Mouse (Mus musculus): ENCODE results near the gene Zfp775. TPM values are rescaled to one million over a fixed set of nuclear protein-coding genes. Genes with fewer than 3 reads are reported as not detected.

The Zfp775 gene
- polyA plus RNA-seq, 1 experiment from 2014 or later: 4.8 TPM

GRCm38 (mm10) chr6:48591871-48592270 lies 10.0 kb upstream of the Zfp775 start:
- ATAC-seq (ENCODE audit: extremely low read depth, insufficient number of reproducible peaks, low FRiP score, low TSS enrichment): no peak
- Histone ChIP-seq H3K4me2 (no peak overlapping the region), H3K27ac (replicated peaks) (no peak overlapping the region), H3K9ac (no peak overlapping the region), H3K4me1 (peaks cover 35% of the 10 kb centered on the region), H3K4me3 (no peak overlapping the region), H3K9me3 (peaks cover 17% of the 10 kb centered on the region), H3K27me3 (replicated peaks) (no peaks in the 10 kb centered on the region), H3K36me3 (peaks cover 19% of the 10 kb centered on the region)
- 81% methylated on average over 6 of the region's 6 CpGs for WGBS

DNA sequence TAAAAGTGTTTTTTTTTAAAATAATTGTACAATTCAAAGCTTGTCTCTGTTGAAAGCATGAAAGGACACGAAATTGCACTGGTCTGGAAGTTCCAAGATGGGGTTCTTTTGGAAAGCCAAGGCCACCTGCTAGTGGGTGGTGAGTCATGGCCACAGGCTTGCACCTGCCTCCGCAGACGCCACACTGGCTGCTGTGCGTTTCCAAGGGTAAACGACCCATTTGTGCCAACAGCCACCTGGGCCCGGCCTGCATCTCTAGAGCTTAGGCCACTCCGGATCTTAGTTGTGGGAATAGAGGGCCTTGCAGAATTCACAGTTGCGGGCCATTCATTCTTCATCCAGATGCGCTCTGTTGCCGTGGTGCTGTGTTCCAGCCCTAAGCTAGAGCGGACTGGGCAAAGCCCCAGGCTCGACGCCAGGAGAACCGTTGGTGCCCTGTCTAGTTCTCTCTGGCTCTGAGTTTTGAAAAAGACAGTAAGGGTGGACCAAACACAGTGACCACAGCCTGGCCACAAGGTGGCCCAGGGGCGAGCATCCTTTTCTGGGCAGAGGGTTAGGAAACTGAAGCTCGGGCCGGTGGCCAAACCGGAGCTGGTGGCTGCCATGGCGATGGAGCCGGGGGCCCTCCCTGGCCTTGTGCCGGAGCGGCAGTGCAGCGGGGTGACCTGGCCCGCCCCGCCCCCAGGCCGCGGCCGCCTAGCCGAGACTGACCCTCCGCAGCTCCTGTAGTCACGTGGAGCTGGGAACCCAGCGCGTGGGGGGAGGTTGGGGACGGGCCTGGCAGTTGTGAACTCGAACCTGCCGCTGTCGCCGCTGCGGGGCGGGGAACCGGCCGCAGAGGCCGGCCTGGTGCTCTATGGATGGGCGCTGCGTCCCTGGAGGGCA lies 8.5 kb upstream of the Zfp775 start, which contains the start of the genes Repin1 and Gm44965:
TSS of gene Repin1 (plus strand) at position 726 of the 885 bp plus-strand sequence.
TSS of gene Gm44965 (plus strand) at position 784 of the 885 bp plus-strand sequence.
- ATAC-seq (ENCODE audit: extremely low read depth, insufficient number of reproducible peaks, low FRiP score, low TSS enrichment): peak; percentile 77

DNA sequence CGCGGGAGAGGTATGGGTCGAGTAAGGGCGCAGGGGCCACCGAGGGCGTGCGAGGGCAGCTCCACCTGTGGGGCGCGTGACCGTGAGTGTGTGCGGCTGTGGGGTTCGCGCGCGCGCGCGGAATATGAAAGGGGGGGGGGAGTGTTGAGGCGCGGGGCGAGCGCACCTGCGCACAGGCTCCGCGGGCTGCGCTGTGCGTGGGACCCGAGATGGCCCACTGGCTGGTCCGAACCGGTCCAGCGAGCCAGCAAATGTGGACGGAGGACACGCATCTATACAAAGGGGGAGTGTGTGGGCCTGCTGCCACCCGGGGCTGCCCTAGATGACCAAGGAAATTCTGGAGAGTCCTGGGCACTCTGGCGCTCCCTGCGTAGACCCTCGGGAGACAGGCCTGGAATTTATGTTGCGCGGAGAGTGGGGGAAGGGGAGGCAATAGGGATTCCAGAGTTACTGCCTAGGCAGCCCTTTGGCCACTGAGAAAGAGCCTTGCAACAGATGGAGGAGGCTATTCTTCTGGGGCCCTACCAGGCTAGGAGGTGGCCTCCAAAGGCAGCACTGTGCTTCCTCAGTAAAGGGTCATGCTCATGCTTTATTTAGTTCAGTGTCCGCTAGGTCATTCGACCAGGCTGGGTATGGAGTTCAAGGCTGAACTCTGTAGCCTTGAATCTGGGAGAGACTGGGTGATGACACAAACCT lies 7.7 kb upstream of the Zfp775 start:
- Histone ChIP-seq H3K36me3 (peaks cover 42% of the 10 kb centered on the region), H3K27ac (replicated peaks) (peak overlapping the region; percentile 91), H3K4me3 (peak overlapping the region; percentile 85), H3K9ac (peak overlapping the region; percentile 97), H3K4me2 (peak overlapping the region; percentile 80), H3K9me3 (peaks cover 31% of the 10 kb centered on the region), H3K4me1 (peaks cover 31% of the 10 kb centered on the region), H3K27me3 (replicated peaks) (no peaks in the 10 kb centered on the region)
- ATAC-seq (ENCODE audit: extremely low read depth, insufficient number of reproducible peaks, low FRiP score, low TSS enrichment): peak; percentile 38
- 2% methylated on average over 37 of the region's 41 CpGs for WGBS

More for the DNA sequence above, 8.5 kb upstream of the Zfp775 start, which contains the start of the genes Repin1 and Gm44965:
- Histone ChIP-seq H3K9me3 (peaks cover 31% of the 10 kb centered on the region), H3K27ac (replicated peaks) (peak within 1 kb of the TSS; percentile 91), H3K27me3 (replicated peaks) (no peaks in the 10 kb centered on the region), H3K4me2 (peak within 1 kb of the TSS; percentile 80), H3K4me3 (peak within 1 kb of the TSS; percentile 85), H3K4me1 (peaks cover 35% of the 10 kb centered on the region), H3K36me3 (peaks cover 34% of the 10 kb centered on the region), H3K9ac (peak within 1 kb of the TSS; percentile 97)
- 9% methylated on average over 45 of the region's 45 CpGs for WGBS

- H3K4me3 ChIP-seq: peak overlapping the region; percentile 85
- peak overlapping the region; percentile 97 for H3K9ac ChIP-seq
- no peak for ATAC-seq (ENCODE audit: extremely low read depth, insufficient number of reproducible peaks, low FRiP score, low TSS enrichment)
- WGBS: 63% methylated on average over 1 of the region's 1 CpGs
- no peak overlapping the region for H3K27ac ChIP-seq (replicated peaks)
- peaks cover 20% of the 10 kb centered on the region for H3K4me1 ChIP-seq
- H3K9me3 ChIP-seq: peaks cover 31% of the 10 kb centered on the region
- peak overlapping the region; percentile 80 for H3K4me2 ChIP-seq
- no peaks in the 10 kb centered on the region for H3K27me3 ChIP-seq (replicated peaks)
- peaks cover 53% of the 10 kb centered on the region for H3K36me3 ChIP-seq
Measured at GRCm38 (mm10) chr6:48595278-48595677, 6.6 kb upstream of the Zfp775 start.

- Histone ChIP-seq H3K4me3 (no peak overlapping the region), H3K27ac (replicated peaks) (no peak overlapping the region), H3K4me2 (no peak overlapping the region), H3K9ac (no peak overlapping the region), H3K4me1 (peaks cover 26% of the 10 kb centered on the region), H3K36me3 (peaks cover 57% of the 10 kb centered on the region), H3K27me3 (replicated peaks) (no peaks in the 10 kb centered on the region), H3K9me3 (peaks cover 31% of the 10 kb centered on the region)
- ATAC-seq (ENCODE audit: extremely low read depth, insufficient number of reproducible peaks, low FRiP score, low TSS enrichment): no peak
- WGBS: 93% methylated on average over 45 of the region's 45 CpGs
Measured at GRCm38 (mm10) chr6:48596545-48597232, 5.2 kb upstream of the Zfp775 start.

- Histone ChIP-seq H3K4me2 (no peak overlapping the region), H3K4me3 (no peak overlapping the region), H3K36me3 (peaks cover 57% of the 10 kb centered on the region), H3K27ac (replicated peaks) (no peak overlapping the region), H3K9ac (no peak overlapping the region), H3K27me3 (replicated peaks) (no peaks in the 10 kb centered on the region), H3K4me1 (peaks cover 26% of the 10 kb centered on the region), H3K9me3 (peaks cover 31% of the 10 kb centered on the region)
- ATAC-seq (ENCODE audit: extremely low read depth, insufficient number of reproducible peaks, low FRiP score, low TSS enrichment): no peak
- WGBS: 94% methylated on average over 27 of the region's 27 CpGs
Measured at GRCm38 (mm10) chr6:48597233-48597625, 4.6 kb upstream of the Zfp775 start.

DNA sequence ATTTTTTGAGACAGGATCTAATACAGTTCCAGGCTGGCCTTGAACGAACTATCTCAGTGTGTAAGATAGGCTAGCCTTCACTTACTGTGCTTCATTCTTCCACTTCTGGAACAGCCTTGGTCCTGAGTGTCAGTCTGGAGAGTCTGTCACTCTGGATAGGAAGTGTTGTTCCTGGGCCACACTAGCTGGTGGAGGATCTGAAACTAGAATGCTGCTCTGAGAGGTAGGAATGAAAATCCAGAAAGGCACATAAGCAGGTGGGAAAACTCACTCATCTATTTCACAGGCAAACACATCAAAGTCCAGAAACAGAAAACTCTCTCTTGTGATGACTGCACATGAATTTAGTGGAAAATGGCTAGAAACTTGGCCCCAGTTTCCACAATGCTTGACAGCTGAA lies 1.3 kb upstream of the Zfp775 start:
- no peak overlapping the region for H3K4me2 ChIP-seq
- peaks cover 60% of the 10 kb centered on the region for H3K36me3 ChIP-seq
- H3K4me1 ChIP-seq: peaks cover 16% of the 10 kb centered on the region
- H3K9ac ChIP-seq: no peak overlapping the region
- peaks cover 27% of the 10 kb centered on the region for H3K9me3 ChIP-seq
- ATAC-seq (ENCODE audit: extremely low read depth, insufficient number of reproducible peaks, low FRiP score, low TSS enrichment): no peak
- H3K4me3 ChIP-seq: no peak overlapping the region
- H3K27me3 ChIP-seq (replicated peaks): no peaks in the 10 kb centered on the region
- WGBS: 88% methylated on average over 1 of the region's 1 CpGs
- H3K27ac ChIP-seq (replicated peaks): no peak overlapping the region

- ATAC-seq (ENCODE audit: extremely low read depth, insufficient number of reproducible peaks, low FRiP score, low TSS enrichment): peak; percentile 60
Measured at GRCm38 (mm10) chr6:48602080-48602741, 348 bp downstream of the Zfp775 start.

DNA sequence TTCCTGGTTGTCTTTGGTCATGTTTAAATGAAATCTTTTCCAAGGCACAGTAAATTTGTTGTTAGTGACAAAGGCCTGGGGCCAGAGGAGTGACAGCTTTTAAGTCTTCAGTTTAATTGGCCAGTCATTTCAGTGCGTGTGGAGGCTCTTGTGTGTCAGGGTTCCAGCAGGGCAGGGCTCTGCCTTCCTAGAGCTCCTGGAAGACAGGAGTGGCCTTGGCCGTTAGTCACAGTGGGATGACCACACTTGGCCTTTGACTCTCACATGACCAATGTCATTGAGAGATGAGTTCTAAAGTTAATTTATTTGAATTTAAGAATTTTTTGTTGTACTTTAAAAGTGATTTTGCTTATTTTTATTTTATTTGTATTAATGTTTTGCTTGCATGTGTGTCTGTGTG lies 6.3 kb downstream of the Zfp775 start:
- Histone ChIP-seq H3K4me3 (no peak overlapping the region), H3K27ac (replicated peaks) (no peak overlapping the region), H3K27me3 (replicated peaks) (no peaks in the 10 kb centered on the region), H3K4me1 (peaks cover 9% of the 10 kb centered on the region), H3K9me3 (no peaks in the 10 kb centered on the region), H3K36me3 (peaks cover 11% of the 10 kb centered on the region), H3K4me2 (no peak overlapping the region), H3K9ac (no peak overlapping the region)
- ATAC-seq (ENCODE audit: extremely low read depth, insufficient number of reproducible peaks, low FRiP score, low TSS enrichment): no peak
- 77% methylated on average over 2 of the region's 2 CpGs for WGBS

More at GRCm38 (mm10) chr6:48602080-48602741, 348 bp downstream of the Zfp775 start:
- H3K4me1 ChIP-seq: peaks cover 15% of the 10 kb centered on the region
- H3K9me3 ChIP-seq: peaks cover 11% of the 10 kb centered on the region
- peak overlapping the region; percentile 93 for H3K9ac ChIP-seq
- peak overlapping the region; percentile 92 for H3K4me2 ChIP-seq
- no peaks in the 10 kb centered on the region for H3K27me3 ChIP-seq (replicated peaks)
- WGBS: 2% methylated on average over 28 of the region's 28 CpGs
- H3K36me3 ChIP-seq: peaks cover 43% of the 10 kb centered on the region
- peak overlapping the region; percentile 88 for H3K4me3 ChIP-seq
- H3K27ac ChIP-seq (replicated peaks): peak overlapping the region; percentile 86

DNA sequence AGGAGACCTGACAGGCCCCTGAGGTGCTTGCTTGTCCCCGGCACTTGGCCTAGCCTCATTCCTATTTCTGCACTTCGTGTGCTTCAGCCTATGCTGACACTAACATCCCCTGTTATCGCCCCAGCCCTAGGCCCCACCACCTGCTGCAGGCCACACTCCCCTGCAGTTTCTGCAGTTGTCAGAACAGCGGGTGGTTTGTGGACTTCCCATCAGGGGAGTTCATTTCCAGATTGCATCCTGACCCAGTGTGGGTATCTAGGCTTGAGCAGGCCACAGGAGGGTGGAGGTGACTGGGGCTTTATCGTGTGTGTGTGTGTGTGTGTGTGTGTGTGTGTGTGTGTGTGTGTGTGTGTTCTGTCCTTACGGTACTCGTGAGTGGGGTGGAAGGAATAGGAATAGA lies 7.6 kb downstream of the Zfp775 start:
- Histone ChIP-seq H3K36me3 (peaks cover 23% of the 10 kb centered on the region), H3K4me1 (peaks cover 10% of the 10 kb centered on the region), H3K9me3 (no peaks in the 10 kb centered on the region), H3K4me2 (no peak overlapping the region), H3K4me3 (no peak overlapping the region), H3K27ac (replicated peaks) (no peak overlapping the region), H3K9ac (peak overlapping the region; percentile 50), H3K27me3 (replicated peaks) (no peaks in the 10 kb centered on the region)
- ATAC-seq (ENCODE audit: extremely low read depth, insufficient number of reproducible peaks, low FRiP score, low TSS enrichment): no peak
- 35% methylated on average over 7 of the region's 7 CpGs for WGBS
